Mouse (Mus musculus) thymus, adult 2 months (tissue): ENCODE data around the gene Fam20c. TPM values are rescaled to one million over a fixed set of nuclear protein-coding genes. Genes with fewer than 3 reads are reported as not detected.
A peak's percentile ranks its signal among the peaks of the same experiment; 100 is the strongest.

ENCODE experiments used
- DNase-seq: peaks from one replicate; pipeline ENCODE4 v3.0.0; 2021
- H3K27ac ChIP-seq: fragments of 200-500 bp; 2 replicates; pipeline ENCODE4 v1.5.1; 2012; ENCODE audit warnings: low read length, control low read depth; ENCODE audit not compliant: control insufficient read depth, insufficient read depth
- H3K27me3 ChIP-seq: fragments of 200-500 bp; 2 replicates; pipeline ENCODE4 v1.6.1; 2012; ENCODE audit warnings: mild to moderate bottlenecking, low read length, moderate library complexity, mixed read lengths; ENCODE audit not compliant: control insufficient read depth, insufficient read depth
- H3K36me3 ChIP-seq: fragments of 200-500 bp; 2 replicates; pipeline ENCODE4 v1.6.1; 2012; ENCODE audit warnings: mild to moderate bottlenecking, low read length, moderate library complexity; ENCODE audit not compliant: control insufficient read depth, insufficient read depth
- H3K4me1 ChIP-seq: fragments of 200-500 bp; replicated peaks from 2 replicates; pipeline ENCODE4 v1.6.1; 2012; ENCODE audit warnings: low read length; ENCODE audit not compliant: control insufficient read depth, insufficient read depth
- H3K4me3 ChIP-seq: fragments of 200-500 bp; 2 replicates; pipeline ENCODE4 v1.5.1; 2012; ENCODE audit warnings: mild to moderate bottlenecking, low read length, control low read depth, moderate library complexity; ENCODE audit not compliant: control insufficient read depth, insufficient read depth
- CTCF ChIP-seq: fragments of 200-500 bp; IDR thresholded peaks from 2 replicates; pipeline ENCODE4 v1.5.1; 2012; ENCODE audit warnings: mild to moderate bottlenecking, control low read depth, low read length, moderate library complexity, borderline replicate concordance; ENCODE audit not compliant: control insufficient read depth, poor library complexity, insufficient read depth; ENCODE audit errors: extremely low read depth
- POLR2A ChIP-seq: fragments of 200-500 bp; IDR thresholded peaks from 2 replicates; pipeline ENCODE4 v1.6.1; 2012; ENCODE audit warnings: mild to moderate bottlenecking, low read length, control low read depth, moderate library complexity; ENCODE audit not compliant: control insufficient read depth, poor library complexity, insufficient read depth; ENCODE audit errors: extremely low read depth
- WGBS: fragments of 180-500 bp; shearing (Covaris S2); methylation state at CpG from one replicate; pipeline ENCODE4 v1.1.7; 2018; 5-methylcytosine and 5-hydroxymethylcytosine counted together
- polyA plus RNA-seq: library from polyadenylated mRNA; depleted of rRNA; stranded (reverse); fragments of >200 nt; gene quantifications from 2 replicates; pipeline ENCODE4 v1.2.3, GENCODE M21; 2012

Gene Fam20c
- polyA plus RNA-seq, 1 experiment: 11.0 TPM

GRCm38 (mm10) chr5:138742281-138742680, 12.0 kb upstream of the Fam20c start:
- no peak for DNase-seq
- WGBS: 92% methylated on average over 5 of the region's 5 CpGs
- Histone ChIP-seq H3K27ac (no peak overlapping the region), H3K36me3 (no peaks in the 10 kb centered on the region), H3K4me3 (no peak overlapping the region), H3K27me3 (no peaks in the 10 kb centered on the region), H3K4me1 (no peaks in the 10 kb centered on the region)
- no peak for TF ChIP-seq POLR2A

GRCm38 (mm10) chr5:138743631-138744030, 10.7 kb upstream of the Fam20c start:
- TF ChIP-seq CTCF: no peak
- TF ChIP-seq POLR2A: no peak
- Histone ChIP-seq H3K36me3 (no peaks in the 10 kb centered on the region), H3K27ac (no peak overlapping the region), H3K4me3 (no peak overlapping the region), H3K27me3 (no peaks in the 10 kb centered on the region), H3K4me1 (no peaks in the 10 kb centered on the region)
- DNase-seq: no peak
- WGBS: 89% methylated on average over 2 of the region's 2 CpGs

DNA sequence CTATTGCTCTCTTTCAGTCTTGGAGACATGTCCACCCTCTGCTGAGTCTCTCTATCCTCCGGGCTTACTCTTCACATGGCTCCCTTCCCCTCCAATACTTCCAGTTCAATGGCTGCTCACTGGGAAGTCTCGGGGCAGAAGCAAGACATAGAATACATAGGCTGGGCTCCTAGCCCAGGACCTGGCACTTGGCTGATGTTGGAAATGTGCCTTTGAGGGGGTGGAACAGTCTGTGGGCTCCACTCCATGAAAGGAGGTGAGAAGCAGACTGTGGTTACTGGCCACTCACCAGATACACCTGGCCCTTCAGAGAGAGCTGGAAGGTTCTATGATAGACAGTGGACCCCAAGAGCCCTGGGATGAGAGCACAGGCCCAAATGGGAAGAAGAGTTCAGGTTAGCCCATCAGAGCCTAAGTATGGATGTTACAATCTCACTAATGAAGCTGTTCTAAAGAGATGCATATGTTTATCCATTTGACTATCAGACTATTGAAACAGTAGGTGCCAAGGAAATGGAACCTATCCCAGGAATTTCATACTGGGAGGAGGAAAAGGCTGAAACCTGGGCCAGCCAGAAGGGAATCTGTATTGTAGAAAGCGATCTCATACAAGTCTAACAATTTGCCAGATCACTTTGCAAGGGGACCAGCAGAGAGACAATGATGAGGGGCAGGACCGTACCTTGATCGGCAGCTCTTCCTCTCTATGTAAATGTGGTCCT, 8.8 kb upstream of the Fam20c start:
- Histone ChIP-seq H3K36me3 (no peaks in the 10 kb centered on the region), H3K27me3 (no peaks in the 10 kb centered on the region), H3K27ac (no peak overlapping the region), H3K4me3 (no peak overlapping the region), H3K4me1 (no peaks in the 10 kb centered on the region)
- 94% methylated on average over 5 of the region's 5 CpGs for WGBS
- DNase-seq: no peak
- no peak for TF ChIP-seq POLR2A
- TF ChIP-seq CTCF: no peak

- WGBS: 92% methylated on average over 4 of the region's 4 CpGs
- no peak for DNase-seq
- peaks cover 2% of the 10 kb centered on the region for H3K27me3 ChIP-seq
Measured at GRCm38 (mm10) chr5:138753269-138753668, 1.0 kb upstream of the Fam20c start.

GRCm38 (mm10) chr5:138753946-138754302, 390 bp upstream of the Fam20c start:
- 44% methylated on average over 9 of the region's 9 CpGs for WGBS
- DNase-seq: no peak
- Histone ChIP-seq H3K27me3 (peaks cover 2% of the 10 kb centered on the region), H3K27ac (no peak overlapping the region), H3K4me1 (no peaks in the 10 kb centered on the region), H3K4me3 (0 out of 2 replicates have a peak overlapping the region, but pooled peaks have one; percentile 45), H3K36me3 (no peaks in the 10 kb centered on the region)
- TF ChIP-seq POLR2A (no peak), CTCF (no peak)

More at GRCm38 (mm10) chr5:138753269-138753668, 1.0 kb upstream of the Fam20c start:
- no peak overlapping the region for H3K27ac ChIP-seq
- TF ChIP-seq POLR2A (no peak), CTCF (no peak)
- H3K36me3 ChIP-seq: no peaks in the 10 kb centered on the region
- H3K4me1 ChIP-seq: no peaks in the 10 kb centered on the region
- H3K4me3 ChIP-seq: no peak overlapping the region

DNA sequence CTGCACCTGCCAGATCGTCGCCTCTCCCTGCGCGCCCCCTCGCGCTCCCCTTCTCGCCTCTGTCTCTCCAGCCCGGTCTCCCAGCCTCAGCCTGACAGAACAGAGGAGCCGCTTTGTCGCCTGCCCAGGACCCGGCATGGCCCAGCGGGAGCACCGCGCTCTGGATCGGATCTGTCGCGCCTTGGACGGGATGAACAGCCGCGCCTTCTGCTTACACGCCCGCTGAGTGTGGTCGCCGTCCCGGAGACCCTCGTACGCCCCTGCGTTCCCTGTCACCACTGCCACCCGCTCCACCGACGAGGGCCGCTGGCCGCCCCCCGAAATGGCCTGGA, 773 bp downstream of the Fam20c start:
- Histone ChIP-seq H3K27me3 (peaks cover 2% of the 10 kb centered on the region), H3K4me3 (peak overlapping the region; percentile 14; the same call in 1 of the 2 replicates), H3K27ac (no peak overlapping the region), H3K36me3 (no peaks in the 10 kb centered on the region), H3K4me1 (no peaks in the 10 kb centered on the region)
- WGBS: 2% methylated on average over 34 of the region's 34 CpGs
- TF ChIP-seq POLR2A (no peak), CTCF (no peak)
- DNase-seq: no peak

- H3K36me3 ChIP-seq: no peaks in the 10 kb centered on the region
- H3K4me3 ChIP-seq: peak overlapping the region; percentile 16
- H3K27ac ChIP-seq: no peak overlapping the region
- no peak for TF ChIP-seq POLR2A
- TF ChIP-seq CTCF: no peak
- no peaks in the 10 kb centered on the region for H3K4me1 ChIP-seq
- DNase-seq: no peak
- peaks cover 2% of the 10 kb centered on the region for H3K27me3 ChIP-seq
- WGBS: 5% methylated on average over 61 of the region's 61 CpGs
Measured at GRCm38 (mm10) chr5:138755453-138756301, 1.4 kb downstream of the Fam20c start.
